Mouse (Mus musculus) heart, adult 11 months (tissue): ENCODE measurements around the gene Atp1a2.

ENCODE experiments used
- DNase-seq: peaks from one replicate; pipeline ENCODE4 v3.0.0; 2022

The Atp1a2 gene

DNA sequence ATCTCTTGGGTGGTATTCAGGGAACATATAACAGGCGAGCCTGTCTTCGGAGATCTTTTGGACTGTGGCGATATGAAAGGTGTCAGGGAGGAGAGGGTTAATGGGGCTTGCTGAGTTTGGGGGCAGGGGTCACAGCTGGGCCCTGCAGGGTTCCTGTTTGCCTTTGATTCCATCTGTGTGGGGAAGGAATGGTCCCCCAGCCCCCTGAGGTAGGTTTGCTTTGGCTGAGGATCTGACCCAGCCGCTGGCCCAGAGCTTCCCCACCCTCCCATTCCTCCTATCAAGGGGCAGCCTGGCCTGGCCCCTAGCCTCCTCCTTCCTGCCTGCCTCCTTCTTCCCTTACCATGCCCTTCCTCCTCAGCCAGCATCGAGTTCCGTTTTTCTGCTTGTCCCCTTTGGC lies 5.0 kb upstream of the Atp1a2 start:
- no peak for DNase-seq

- DNase-seq, result no peak
Observed at GRCm38 (mm10) chr1:172302311-172302710, 4.4 kb upstream of the Atp1a2 start.

DNA sequence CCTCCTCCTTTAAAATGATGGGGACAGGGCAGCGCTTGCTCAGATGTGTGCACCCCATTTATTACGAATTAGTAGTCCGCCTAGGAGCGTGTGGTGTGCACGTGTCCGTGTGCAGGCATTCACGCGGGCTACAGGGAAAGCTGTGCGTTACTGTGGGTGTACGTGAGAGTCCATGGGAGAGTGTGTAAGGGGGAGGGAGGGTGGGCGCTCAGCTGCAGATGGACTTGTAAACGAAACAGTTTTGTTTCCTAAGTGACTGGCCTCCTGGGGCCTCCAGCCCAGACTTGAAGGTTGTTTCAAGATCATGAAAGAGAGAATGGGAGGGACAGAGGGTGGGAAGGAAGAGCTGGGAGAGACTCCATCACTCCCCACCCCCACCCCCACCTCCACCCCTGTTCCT lies 3.3 kb upstream of the Atp1a2 start:
- peak; percentile 94 for DNase-seq

DNA sequence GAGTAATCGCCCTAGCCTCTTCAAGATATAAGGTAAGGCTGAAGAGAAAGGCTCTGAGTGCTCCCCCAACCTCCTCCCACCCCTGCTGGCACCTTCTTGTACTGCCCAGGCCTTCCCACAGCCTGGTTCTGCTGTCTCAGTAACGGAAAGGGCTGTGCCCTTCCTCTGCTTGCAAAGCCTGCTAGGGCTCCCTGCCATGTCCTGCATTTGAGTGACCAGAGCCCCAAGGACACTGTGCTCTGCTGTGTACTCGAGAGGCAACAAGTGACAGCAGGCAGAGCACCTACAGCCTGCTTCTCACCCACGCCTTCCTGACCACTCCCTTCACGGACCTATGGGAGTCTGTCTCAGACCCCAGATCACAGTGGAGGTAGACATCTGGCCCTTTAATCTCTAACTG lies 2.4 kb upstream of the Atp1a2 start:
- peak; percentile 96 for DNase-seq

DNA sequence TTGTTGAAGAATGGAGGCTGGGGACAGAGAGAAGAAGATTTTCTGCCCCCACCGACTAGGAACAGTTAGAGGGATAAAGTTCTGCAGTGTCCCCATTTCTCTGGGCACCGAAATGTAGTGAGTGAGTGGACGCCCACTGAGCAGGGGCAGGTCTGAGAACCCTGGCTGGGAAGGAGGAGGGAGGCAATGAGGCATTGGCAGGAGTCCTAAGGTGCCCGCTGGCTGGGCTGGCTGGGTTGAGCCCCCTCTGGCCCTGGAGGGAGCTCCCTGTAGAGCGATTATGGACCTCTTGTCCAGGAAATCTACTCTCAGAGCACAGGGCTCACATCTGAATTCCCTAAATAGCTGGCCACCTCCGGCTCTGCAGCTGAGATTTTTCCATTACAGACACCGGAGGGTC lies 1.7 kb upstream of the Atp1a2 start:
- no peak for DNase-seq

- DNase-seq, result peak; percentile 97
Observed at GRCm38 (mm10) chr1:172296816-172297510, 901 bp downstream of the Atp1a2 start.

GRCm38 (mm10) chr1:172295751-172296197 lies 2.1 kb downstream of the Atp1a2 start:
- DNase-seq, result peak; percentile 97

DNA sequence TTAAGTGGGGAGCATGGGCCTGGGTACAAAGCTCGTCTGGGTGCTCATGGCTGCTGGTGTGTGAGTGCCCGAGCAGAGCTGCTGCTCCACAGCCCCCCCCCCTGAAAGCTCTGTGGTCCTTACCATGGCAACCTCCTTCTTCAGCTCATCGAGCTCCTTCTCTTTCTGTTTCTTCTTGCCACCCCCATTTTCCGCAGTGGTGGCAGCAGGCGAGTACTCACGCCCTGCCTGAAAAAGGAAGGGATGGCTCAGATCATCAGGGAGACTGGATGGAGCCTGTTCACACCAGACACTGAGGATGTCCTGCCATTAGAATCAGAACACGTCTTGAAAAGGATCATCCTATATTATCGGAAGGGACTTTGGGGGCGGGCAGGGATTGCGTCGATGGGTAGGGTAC lies 4.4 kb downstream of the Atp1a2 start:
- no peak for DNase-seq

DNA sequence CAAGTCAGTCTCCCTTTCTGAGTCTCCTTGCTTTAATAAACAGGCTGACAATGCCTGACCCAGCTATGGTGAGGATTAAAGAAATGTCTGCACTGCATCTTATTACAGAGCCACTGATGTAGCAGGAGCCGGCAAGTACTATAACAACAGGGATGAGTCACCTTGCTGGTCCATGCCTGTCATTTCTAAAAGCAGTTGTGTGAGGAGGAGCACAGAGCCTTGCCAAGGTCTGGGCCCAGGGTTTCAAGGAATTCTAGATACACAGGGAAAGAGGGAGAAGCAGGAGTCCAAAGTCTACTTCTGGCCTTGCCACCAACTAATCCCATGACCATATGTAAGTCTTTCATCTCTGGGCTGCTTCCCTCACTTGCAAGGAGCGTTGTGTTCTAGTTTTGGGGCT lies 5.0 kb downstream of the Atp1a2 start:
- no peak for DNase-seq

GRCm38 (mm10) chr1:172289617-172289946 lies 8.3 kb downstream of the Atp1a2 start:
- DNase-seq, result no peak

- peak; percentile 67 for DNase-seq
Observed at GRCm38 (mm10) chr1:172288900-172289616, 8.8 kb downstream of the Atp1a2 start.

DNA sequence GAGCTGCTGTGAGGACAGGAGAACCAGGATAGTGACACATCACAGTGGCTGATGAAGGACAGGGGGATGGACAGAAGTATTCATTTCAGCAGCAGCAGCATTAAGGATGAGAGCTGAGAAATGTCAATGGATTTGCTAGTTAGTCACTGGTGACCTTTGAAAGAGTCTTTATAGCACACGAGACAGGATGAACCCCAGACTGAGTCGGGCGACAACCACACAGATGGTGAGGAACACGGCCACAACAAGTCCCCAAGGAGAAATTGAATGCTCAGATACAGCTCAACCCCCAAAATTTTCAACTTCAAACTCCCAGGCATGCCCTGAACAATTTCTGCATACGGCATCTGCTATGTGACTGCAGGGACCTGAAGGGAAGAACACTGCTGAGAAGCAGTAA lies 11.1 kb downstream of the Atp1a2 start:
- no peak for DNase-seq

- DNase-seq, result peak; percentile 93
Observed at GRCm38 (mm10) chr1:172284221-172284620, 13.6 kb downstream of the Atp1a2 start.

DNA sequence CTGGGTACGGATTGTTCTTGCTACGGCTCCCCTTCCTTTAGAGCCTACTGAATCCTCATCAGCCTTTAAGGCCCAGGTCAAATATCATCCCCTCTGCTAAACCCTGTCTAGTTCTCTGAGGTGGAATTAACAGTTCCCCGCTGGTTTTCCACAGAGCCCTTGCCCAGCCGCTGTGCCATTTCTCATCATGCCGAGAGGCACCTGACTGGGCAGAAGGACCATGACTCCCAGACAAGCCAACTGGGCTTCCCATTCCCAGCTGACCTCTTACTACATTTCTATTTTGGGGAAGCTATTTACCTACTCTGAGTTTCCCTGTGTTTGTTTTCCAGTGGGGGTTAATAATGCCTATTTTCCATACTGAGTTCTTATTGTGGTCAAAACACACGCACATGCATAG lies 14.8 kb downstream of the Atp1a2 start:
- DNase-seq, result peak; percentile 96

DNA sequence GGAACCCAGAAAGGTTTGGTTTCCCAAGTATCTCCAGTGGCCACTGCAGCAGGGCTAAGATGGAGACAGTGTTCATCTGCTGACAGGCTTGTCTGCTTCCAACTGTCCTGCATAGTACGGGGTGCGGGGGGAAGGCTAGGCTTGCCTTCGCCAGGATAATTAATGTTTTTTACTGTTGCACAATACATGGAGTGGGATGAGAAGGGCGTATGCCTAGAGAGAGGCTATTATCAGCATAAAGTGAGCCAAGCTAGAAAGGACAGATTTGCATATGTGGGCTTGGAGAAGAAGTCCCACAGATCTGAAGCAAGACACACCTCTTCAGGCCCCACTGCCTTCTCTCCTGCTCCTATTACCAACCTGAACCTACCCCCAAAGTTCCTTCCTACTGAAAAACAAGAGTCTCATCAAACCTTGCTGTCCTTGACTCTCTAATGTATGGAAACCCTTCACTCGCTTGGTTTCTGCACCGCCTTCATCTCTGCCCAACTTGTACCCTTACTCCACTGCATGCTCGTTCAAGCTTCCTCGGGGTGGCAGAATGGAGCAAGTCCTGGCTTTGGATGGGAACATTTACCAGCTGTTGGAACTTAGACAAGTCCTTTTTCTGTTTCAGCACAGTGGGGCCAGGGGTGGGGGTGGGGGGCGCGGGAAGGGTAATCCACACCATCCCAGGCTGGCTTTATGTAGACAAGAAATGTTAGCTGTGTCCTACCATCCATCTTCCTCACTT lies 16.2 kb downstream of the Atp1a2 start:
- DNase-seq, result peak; percentile 96

DNA sequence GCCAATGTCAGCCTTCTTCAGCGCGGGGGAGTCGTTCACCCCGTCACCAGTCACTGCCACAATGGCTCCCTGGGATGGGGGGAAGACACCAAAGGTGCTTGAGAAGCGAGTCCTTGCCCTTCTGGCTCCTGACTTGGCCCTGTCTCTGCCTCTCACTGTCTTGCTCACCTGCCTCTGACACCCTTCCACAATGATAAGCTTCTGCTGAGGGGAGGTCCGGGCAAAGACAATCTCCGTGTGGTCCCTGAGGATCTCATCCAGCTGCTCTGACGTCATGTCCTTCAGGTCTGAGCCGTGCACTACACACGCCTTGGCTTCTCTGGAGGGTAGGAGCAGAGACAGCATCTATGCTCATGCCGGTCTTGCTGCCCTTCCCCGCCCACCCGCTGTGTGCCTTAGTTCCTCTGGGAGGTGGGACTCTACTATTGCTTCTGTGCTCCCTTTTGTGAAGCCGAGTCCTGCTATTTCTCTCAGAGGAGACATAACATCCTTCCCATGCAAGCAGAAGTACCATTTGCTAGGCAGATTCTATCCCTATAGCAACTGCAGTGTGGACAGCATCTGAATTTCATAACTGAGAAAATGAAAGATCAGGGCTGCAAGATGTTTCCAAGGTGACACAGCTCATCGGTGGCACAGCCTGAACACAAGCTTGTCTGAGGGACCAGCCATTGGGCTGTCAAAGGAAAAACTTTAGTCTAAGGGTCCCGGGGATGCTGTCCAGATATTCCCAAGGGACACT lies 17.9 kb downstream of the Atp1a2 start:
- DNase-seq, result peak; percentile 91

GRCm38 (mm10) chr1:172278328-172278727 lies 19.5 kb downstream of the Atp1a2 start:
- DNase-seq, result peak; percentile 94

DNA sequence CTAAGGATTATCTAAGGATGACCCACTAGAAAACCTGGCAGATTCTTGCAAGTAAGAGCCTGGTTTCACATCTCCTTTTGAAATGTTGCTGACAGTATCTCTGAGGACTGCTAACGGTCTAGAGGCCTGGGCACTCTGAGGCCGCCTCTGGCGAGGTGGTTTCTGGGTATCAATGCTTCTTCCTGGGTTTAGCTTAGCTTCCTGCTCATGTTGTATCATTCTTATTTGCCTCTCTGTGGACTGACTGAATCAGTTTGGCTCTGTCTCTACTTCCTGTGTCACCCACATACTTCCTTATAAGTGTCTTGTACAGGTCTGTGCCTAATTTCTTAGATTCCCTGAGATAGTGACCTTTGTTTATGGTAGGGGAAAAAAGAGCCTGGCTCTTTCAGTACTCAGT lies 20.7 kb downstream of the Atp1a2 start:
- peak; percentile 96 for DNase-seq

DNA sequence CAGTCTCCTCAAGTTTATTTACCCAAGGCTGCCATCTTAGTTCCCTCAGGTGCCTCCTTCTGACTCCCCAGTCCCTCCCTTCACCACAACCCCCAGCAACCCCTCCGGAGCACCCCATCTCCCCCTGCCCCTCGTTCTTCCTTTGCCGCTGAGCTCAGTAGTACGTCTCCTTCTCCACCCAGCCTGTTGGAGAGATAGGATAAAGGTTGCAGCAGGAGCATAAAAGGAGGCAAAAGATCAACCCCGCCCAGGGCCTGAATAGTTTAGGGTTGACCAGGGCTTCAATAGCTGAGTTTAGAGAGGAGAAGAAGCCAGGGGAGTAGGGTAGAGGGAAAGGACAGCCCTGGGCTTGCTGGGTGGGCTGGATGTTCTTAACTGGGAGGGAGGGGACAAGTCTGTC lies 23.3 kb downstream of the Atp1a2 start:
- no peak for DNase-seq

GRCm38 (mm10) chr1:172274116-172274515 lies 23.7 kb downstream of the Atp1a2 start:
- DNase-seq, result no peak

- DNase-seq, result peak; percentile 97
Observed at GRCm38 (mm10) chr1:172273386-172273785, 24.5 kb downstream of the Atp1a2 start.

- no peak for DNase-seq
Observed at GRCm38 (mm10) chr1:172271765-172272164, 26.1 kb downstream of the Atp1a2 start.

DNA sequence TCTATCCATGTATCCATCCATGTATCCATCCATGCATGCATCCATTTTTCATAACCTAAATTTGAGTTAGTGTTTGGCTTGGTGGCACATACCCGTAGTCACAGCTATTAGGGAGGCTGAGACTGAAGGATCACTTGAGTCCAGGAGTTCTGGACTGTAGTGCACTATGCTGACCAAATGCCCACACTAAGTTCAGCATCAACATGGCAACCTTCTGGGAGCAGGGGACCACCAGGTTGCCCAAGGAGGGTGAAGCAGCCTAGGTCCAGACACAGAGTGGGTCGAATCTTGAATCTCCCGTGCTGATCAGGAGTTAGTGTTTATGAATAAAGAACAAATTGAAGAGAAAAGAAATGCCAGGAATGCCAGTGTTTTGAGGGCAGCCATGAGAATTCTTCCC lies 26.7 kb downstream of the Atp1a2 start:
- no peak for DNase-seq
